Mouse (Mus musculus): ENCODE data around the gene Tmem86a. TPM values are rescaled to one million over a fixed set of nuclear protein-coding genes. Genes with fewer than 3 reads are reported as not detected.

Gene Tmem86a
- polyA plus RNA-seq, 1 experiment from 2014 or later = 36.5 TPM

GRCm38 (mm10) chr7:47031371-47031770 is 19.0 kb upstream of the Tmem86a start:
- Histone ChIP-seq H3K4me2 (replicated peaks; ENCODE audit: low read depth, low read length) (no peak overlapping the region), H3K9ac (replicated peaks; ENCODE audit: low read depth) (no peak overlapping the region), H3K9me3 (ENCODE audit: low read length) (no peaks in the 10 kb centered on the region), H3K36me3 (ENCODE audit: insufficient read depth, low read length) (no peaks in the 10 kb centered on the region), H3K27ac (ENCODE audit: low read length) (no peak overlapping the region), H3K4me1 (ENCODE audit: insufficient read depth, low read depth, low read length) (no peaks in the 10 kb centered on the region), H3K4me3 (ENCODE audit: low read depth, low read length) (no peak overlapping the region), H3K27me3 (replicated peaks; ENCODE audit: insufficient read depth, low read length) (no peaks in the 10 kb centered on the region)
- TF ChIP-seq EP300 (IDR thresholded peaks at IDR 0.05) (no peak), CTCF (IDR thresholded peaks at IDR 0.05) (no peak)
- ATAC-seq (peak; percentile 68), DNase-seq (ENCODE audit: low spot score) (peak; percentile 35)
- WGBS = 65% methylated on average over 4 of the region's 4 CpGs

- no peak for TF ChIP-seq CTCF (IDR thresholded peaks at IDR 0.05)
- TF ChIP-seq EP300 (IDR thresholded peaks at IDR 0.05) = no peak
- H3K4me3 ChIP-seq (ENCODE audit: low read depth, low read length) = no peak overlapping the region
- ATAC-seq (no peak), DNase-seq (ENCODE audit: low spot score) (no peak)
- no peaks in the 10 kb centered on the region for H3K9me3 ChIP-seq (ENCODE audit: low read length)
- WGBS = 84% methylated on average over 4 of the region's 4 CpGs
- H3K27ac ChIP-seq (ENCODE audit: low read length) = no peak overlapping the region
- H3K9ac ChIP-seq (replicated peaks; ENCODE audit: low read depth) = no peak overlapping the region
- no peaks in the 10 kb centered on the region for H3K4me1 ChIP-seq (ENCODE audit: insufficient read depth, low read depth, low read length)
- H3K4me2 ChIP-seq (replicated peaks; ENCODE audit: low read depth, low read length) = no peak overlapping the region
- no peaks in the 10 kb centered on the region for H3K27me3 ChIP-seq (replicated peaks; ENCODE audit: insufficient read depth, low read length)
- no peaks in the 10 kb centered on the region for H3K36me3 ChIP-seq (ENCODE audit: insufficient read depth, low read length)
These were observed 15.5 kb upstream of the Tmem86a start for GRCm38 (mm10) chr7:47034785-47035384.

DNA sequence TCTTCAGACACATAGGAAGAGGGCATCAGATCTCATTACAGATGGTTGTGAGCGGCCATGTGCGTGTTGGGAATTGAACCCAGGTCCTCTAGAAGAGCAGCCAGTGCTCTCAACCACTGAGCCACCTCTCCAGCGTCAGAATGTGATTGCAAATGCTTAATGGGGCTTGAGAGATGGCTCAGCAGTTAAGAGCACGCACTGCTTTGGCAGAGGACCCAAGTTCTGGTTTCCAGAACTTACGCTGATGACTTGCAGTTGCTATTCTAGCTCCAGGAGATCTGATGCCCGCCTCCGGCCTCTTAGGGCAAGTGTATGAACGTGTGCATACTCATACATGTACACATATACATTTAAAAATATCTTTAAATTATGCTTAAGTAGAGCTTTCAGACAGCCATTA is 15.0 kb upstream of the Tmem86a start:
- no peak for TF ChIP-seq EP300 (IDR thresholded peaks at IDR 0.05)
- ATAC-seq = no peak
- 66% methylated on average over 8 of the region's 8 CpGs for WGBS
- no peaks in the 10 kb centered on the region for H3K36me3 ChIP-seq (ENCODE audit: insufficient read depth, low read length)
- DNase-seq (ENCODE audit: low spot score) = no peak
- H3K4me1 ChIP-seq (ENCODE audit: insufficient read depth, low read depth, low read length) = no peaks in the 10 kb centered on the region
- no peak overlapping the region for H3K4me3 ChIP-seq (ENCODE audit: low read depth, low read length)
- H3K9me3 ChIP-seq (ENCODE audit: low read length) = no peaks in the 10 kb centered on the region
- H3K27ac ChIP-seq (ENCODE audit: low read length) = no peak overlapping the region
- no peaks in the 10 kb centered on the region for H3K27me3 ChIP-seq (replicated peaks; ENCODE audit: insufficient read depth, low read length)
- H3K4me2 ChIP-seq (replicated peaks; ENCODE audit: low read depth, low read length) = no peak overlapping the region
- H3K9ac ChIP-seq (replicated peaks; ENCODE audit: low read depth) = no peak overlapping the region

DNA sequence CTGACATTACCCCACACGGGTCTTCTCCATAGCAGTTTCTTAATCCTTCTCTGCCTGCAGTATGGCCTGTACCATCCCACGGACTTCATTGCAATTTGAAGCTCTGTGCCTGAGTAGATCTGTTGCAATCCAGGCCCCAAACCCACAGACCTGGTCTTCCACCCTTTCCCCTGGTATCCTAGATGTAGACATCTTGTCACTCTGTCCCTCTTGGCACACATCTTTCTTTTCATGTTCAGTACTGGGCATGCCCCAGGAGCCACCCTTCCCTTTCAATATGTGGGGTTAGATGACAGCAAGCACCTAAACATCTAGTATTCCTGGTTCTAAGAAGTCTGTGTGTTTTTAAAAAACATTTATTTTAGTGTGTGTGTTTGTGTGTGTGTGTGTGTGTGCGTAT is 8.7 kb upstream of the Tmem86a start:
- no peak for DNase-seq (ENCODE audit: low spot score)
- Histone ChIP-seq H3K4me3 (ENCODE audit: low read depth, low read length) (no peak overlapping the region), H3K4me2 (replicated peaks; ENCODE audit: low read depth, low read length) (no peak overlapping the region), H3K27me3 (replicated peaks; ENCODE audit: insufficient read depth, low read length) (no peaks in the 10 kb centered on the region), H3K36me3 (ENCODE audit: insufficient read depth, low read length) (no peaks in the 10 kb centered on the region), H3K9me3 (ENCODE audit: low read length) (no peaks in the 10 kb centered on the region), H3K4me1 (ENCODE audit: insufficient read depth, low read depth, low read length) (no peaks in the 10 kb centered on the region; the same call in 1 of the 2 replicates), H3K27ac (ENCODE audit: low read length) (no peak overlapping the region), H3K9ac (replicated peaks; ENCODE audit: low read depth) (no peak overlapping the region)
- WGBS = 80% methylated on average over 3 of the region's 3 CpGs
- ATAC-seq = no peak
- TF ChIP-seq EP300 (IDR thresholded peaks at IDR 0.05) = no peak
- TF ChIP-seq CTCF (IDR thresholded peaks at IDR 0.05) = no peak

- 77% methylated on average over 4 of the region's 4 CpGs for WGBS
- Histone ChIP-seq H3K4me3 (ENCODE audit: low read depth, low read length) (no peak overlapping the region), H3K9me3 (ENCODE audit: low read length) (no peaks in the 10 kb centered on the region), H3K27ac (ENCODE audit: low read length) (no peak overlapping the region), H3K4me2 (replicated peaks; ENCODE audit: low read depth, low read length) (no peak overlapping the region), H3K4me1 (ENCODE audit: insufficient read depth, low read depth, low read length) (no peaks in the 10 kb centered on the region; the same call in 1 of the 2 replicates), H3K36me3 (ENCODE audit: insufficient read depth, low read length) (no peaks in the 10 kb centered on the region), H3K9ac (replicated peaks; ENCODE audit: low read depth) (no peak overlapping the region), H3K27me3 (replicated peaks; ENCODE audit: insufficient read depth, low read length) (no peaks in the 10 kb centered on the region)
- no peak for ATAC-seq
- no peak for DNase-seq (ENCODE audit: low spot score)
- TF ChIP-seq EP300 (IDR thresholded peaks at IDR 0.05) (no peak), CTCF (IDR thresholded peaks at IDR 0.05) (no peak)
These were observed 8.3 kb upstream of the Tmem86a start for GRCm38 (mm10) chr7:47042121-47042520.

- Histone ChIP-seq H3K4me3 (ENCODE audit: low read depth, low read length) (no peak overlapping the region), H3K4me1 (ENCODE audit: insufficient read depth, low read depth, low read length) (no peaks in the 10 kb centered on the region; the same call in 1 of the 2 replicates), H3K9ac (replicated peaks; ENCODE audit: low read depth) (no peak overlapping the region), H3K27ac (ENCODE audit: low read length) (peak overlapping the region; percentile 59; the same call in 1 of the 2 replicates), H3K36me3 (ENCODE audit: insufficient read depth, low read length) (no peaks in the 10 kb centered on the region), H3K9me3 (ENCODE audit: low read length) (no peaks in the 10 kb centered on the region), H3K4me2 (replicated peaks; ENCODE audit: low read depth, low read length) (no peak overlapping the region), H3K27me3 (replicated peaks; ENCODE audit: insufficient read depth, low read length) (no peaks in the 10 kb centered on the region)
- TF ChIP-seq CTCF (IDR thresholded peaks at IDR 0.05) = no peak
- TF ChIP-seq EP300 (IDR thresholded peaks at IDR 0.05) = no peak
- DNase-seq (ENCODE audit: low spot score) = peak; percentile 61
- WGBS = 32% methylated on average over 6 of the region's 6 CpGs
- ATAC-seq = peak; percentile 75
These were observed 7.4 kb upstream of the Tmem86a start for GRCm38 (mm10) chr7:47042823-47043490.
